Mouse (Mus musculus): ENCODE data around the gene Stpg1.

Stpg1 gene

GRCm38 (mm10) chr4:135514925-135515324 lies 20.3 kb downstream of the Stpg1 start:
- no peak for DNase-seq

- DNase-seq = peak; percentile 63
Measured at GRCm38 (mm10) chr4:135516351-135517316, 22.0 kb downstream of the Stpg1 start.

GRCm38 (mm10) chr4:135518135-135518534 lies 23.5 kb downstream of the Stpg1 start:
- DNase-seq = no peak

- no peak for DNase-seq
Measured at GRCm38 (mm10) chr4:135520421-135520820, 25.8 kb downstream of the Stpg1 start.

GRCm38 (mm10) chr4:135523939-135524338 lies 29.3 kb downstream of the Stpg1 start:
- no peak for DNase-seq

GRCm38 (mm10) chr4:135525057-135525456 lies 30.5 kb downstream of the Stpg1 start:
- no peak for DNase-seq

GRCm38 (mm10) chr4:135526039-135526710 lies 31.6 kb downstream of the Stpg1 start:
- no peak for DNase-seq

- DNase-seq = no peak
Measured at GRCm38 (mm10) chr4:135530270-135530669, 35.7 kb downstream of the Stpg1 start.

GRCm38 (mm10) chr4:135531236-135531635 lies 36.6 kb downstream of the Stpg1 start:
- no peak for DNase-seq

- no peak for DNase-seq
Measured at GRCm38 (mm10) chr4:135531771-135532613, 37.4 kb downstream of the Stpg1 start.

GRCm38 (mm10) chr4:135533001-135533400 lies 38.4 kb downstream of the Stpg1 start:
- DNase-seq = no peak

- DNase-seq = no peak
Measured at GRCm38 (mm10) chr4:135535021-135535420, 40.4 kb downstream of the Stpg1 start.

- no peak for DNase-seq
Measured at GRCm38 (mm10) chr4:135539056-135539455, 44.5 kb downstream of the Stpg1 start.

GRCm38 (mm10) chr4:135540057-135540456 lies 45.5 kb downstream of the Stpg1 start:
- DNase-seq = no peak

GRCm38 (mm10) chr4:135544284-135544683 lies 49.7 kb downstream of the Stpg1 start:
- no peak for DNase-seq

- peak; percentile 21 for DNase-seq
Measured at GRCm38 (mm10) chr4:135545080-135545511, 50.5 kb downstream of the Stpg1 start.

- DNase-seq = peak; percentile 61
Measured at GRCm38 (mm10) chr4:135546008-135546407, 51.4 kb downstream of the Stpg1 start.

- no peak for DNase-seq
Measured at GRCm38 (mm10) chr4:135546793-135547192, 52.2 kb downstream of the Stpg1 start.

GRCm38 (mm10) chr4:135547551-135547950 lies 53.0 kb downstream of the Stpg1 start:
- DNase-seq = peak; percentile 20

GRCm38 (mm10) chr4:135548108-135548507 lies 53.5 kb downstream of the Stpg1 start:
- no peak for DNase-seq

- DNase-seq = no peak
Measured at GRCm38 (mm10) chr4:135548521-135549077, 54.0 kb downstream of the Stpg1 start.

GRCm38 (mm10) chr4:135549323-135549722 lies 54.7 kb downstream of the Stpg1 start:
- DNase-seq = no peak

- DNase-seq = no peak
Measured at GRCm38 (mm10) chr4:135563794-135564193, 69.2 kb downstream of the Stpg1 start.
